Mouse (Mus musculus) lung, postnatal 25 days (tissue): Measurements from ENCODE around the gene Prrg2.

Source experiments
- DNase-seq: peaks from one replicate; pipeline ENCODE4 v3.0.0; 2022; ENCODE audit warnings: low spot score

The Prrg2 gene

DNA sequence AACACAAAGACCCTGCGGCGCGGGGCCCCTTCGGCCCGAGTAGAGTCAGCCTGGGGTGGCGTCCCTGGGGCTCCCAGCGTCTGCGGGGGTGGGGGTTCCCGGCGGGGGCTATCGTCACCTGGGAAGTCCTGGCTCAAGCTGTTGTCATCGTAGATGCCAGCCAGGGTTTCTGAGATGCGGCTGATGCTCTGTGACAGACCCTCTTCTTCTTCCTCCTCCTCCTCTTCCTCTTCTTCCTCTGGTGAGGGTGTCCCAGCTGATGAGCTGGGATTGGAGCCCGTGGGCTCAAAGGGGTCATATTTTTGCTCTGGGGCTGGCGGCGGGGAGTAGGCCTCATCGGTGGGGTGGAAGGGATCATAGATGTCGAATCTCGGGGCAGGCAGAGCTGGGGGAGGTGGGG lies 54.1 kb downstream of the Prrg2 start:
- DNase-seq = no peak

DNA sequence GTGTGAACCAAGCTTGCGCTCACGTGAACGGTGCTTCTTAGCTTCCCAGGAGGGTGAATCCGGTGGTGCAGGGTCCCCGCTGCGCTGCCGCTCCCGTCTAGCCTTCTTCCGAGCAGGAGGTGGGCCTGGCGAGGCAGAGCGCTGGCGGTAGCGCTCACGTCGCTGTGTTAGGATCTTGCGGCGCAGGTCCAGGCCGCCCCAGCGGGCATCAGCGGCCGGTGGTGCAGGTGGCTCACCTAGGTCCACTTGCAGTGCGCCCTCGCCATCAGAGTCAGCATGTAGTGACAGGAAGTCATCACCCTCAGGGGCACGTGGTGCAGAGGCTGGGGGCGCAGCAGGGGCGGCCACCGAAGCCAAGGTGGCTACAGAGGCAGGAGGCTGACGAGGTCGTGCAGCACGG lies 54.6 kb downstream of the Prrg2 start:
- no peak for DNase-seq

DNA sequence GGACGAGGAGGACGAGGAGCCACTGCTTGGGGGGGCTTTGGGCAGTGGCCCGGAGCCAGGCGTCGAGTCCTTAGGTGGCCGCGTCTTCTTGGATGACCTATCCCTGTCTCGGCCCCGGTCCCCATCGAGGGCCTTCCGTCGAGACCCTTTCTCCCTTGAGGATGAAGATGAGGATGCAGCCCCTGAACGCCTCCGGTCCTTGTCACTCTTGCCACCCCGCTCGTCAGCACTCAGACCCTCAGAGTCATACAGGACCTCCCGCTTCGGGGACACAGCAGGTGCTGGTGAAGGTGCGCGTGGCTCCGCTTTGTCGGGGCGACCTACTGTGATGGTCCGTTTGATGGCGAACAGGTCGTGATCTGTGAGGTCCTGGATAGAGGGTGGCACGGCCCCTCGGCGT lies 55.3 kb downstream of the Prrg2 start:
- no peak for DNase-seq

GRCm38 (mm10) chr7:45006503-45006902 lies 56.0 kb downstream of the Prrg2 start:
- DNase-seq = no peak

GRCm38 (mm10) chr7:45005321-45005992 lies 57.0 kb downstream of the Prrg2 start:
- no peak for DNase-seq

GRCm38 (mm10) chr7:45004546-45004945 lies 57.9 kb downstream of the Prrg2 start:
- no peak for DNase-seq
